Mouse (Mus musculus) heart, embryonic 12.5 days (tissue): ENCODE measurements around the gene Wdr13. TPM values are rescaled to one million over a fixed set of nuclear protein-coding genes. Genes with fewer than 3 reads are reported as not detected.

ENCODE experiments used
- ATAC-seq: fragments of 200-750 bp; cut with Nextera tagmentation; 2 replicates; pipeline ENCODE4 v1.8.0; 2017; ENCODE audit warnings: moderate TSS enrichment, moderate library complexity; ENCODE audit not compliant: insufficient number of reproducible peaks, low FRiP score
- H3K27ac ChIP-seq: fragments of 300-500 bp; sonication (generic); 2 replicates; pipeline ENCODE4 v1.5.1; 2016; ENCODE audit warnings: mild to moderate bottlenecking, moderate library complexity; ENCODE audit not compliant: poor library complexity, severe bottlenecking
- H3K27me3 ChIP-seq: fragments of 300-500 bp; sonication (generic); replicated peaks from 2 replicates; pipeline ENCODE4 v1.6.1; 2016; ENCODE audit warnings: mild to moderate bottlenecking, moderate library complexity
- H3K36me3 ChIP-seq: fragments of 300-500 bp; sonication (generic); 2 replicates; pipeline ENCODE4 v1.6.1; 2016; ENCODE audit warnings: mild to moderate bottlenecking, moderate library complexity
- H3K4me1 ChIP-seq: fragments of 300-500 bp; sonication (generic); replicated peaks from 2 replicates; pipeline ENCODE4 v1.6.1; 2016; ENCODE audit warnings: mild to moderate bottlenecking
- H3K4me2 ChIP-seq: fragments of 300-500 bp; sonication (generic); 2 replicates; pipeline ENCODE4 v1.6.1; 2016; ENCODE audit warnings: mild to moderate bottlenecking, moderate library complexity
- H3K4me3 ChIP-seq: fragments of 300-500 bp; sonication (generic); 2 replicates; pipeline ENCODE4 v1.5.1; 2016; ENCODE audit warnings: mild to moderate bottlenecking
- H3K9ac ChIP-seq: fragments of 300-500 bp; sonication (generic); 2 replicates; pipeline ENCODE4 v1.6.1; 2016; ENCODE audit warnings: mild to moderate bottlenecking, moderate library complexity
- H3K9me3 ChIP-seq: fragments of 300-500 bp; sonication (generic); replicated peaks from 2 replicates; pipeline ENCODE4 v1.6.1; 2016; ENCODE audit warnings: mild to moderate bottlenecking, moderate library complexity
- WGBS: fragments of 180-500 bp; shearing (Covaris S2); methylation state at CpG from one replicate; pipeline ENCODE4 v1.1.7; 2016; 5-methylcytosine and 5-hydroxymethylcytosine counted together
- polyA plus RNA-seq: library from polyadenylated mRNA; unstranded; fragments of >200 nt; fragmentation: Nextera tagmentation; extraction: Ambion mirVana; gene quantifications from 2 replicates; pipeline ENCODE4 v1.2.1, GENCODE M21; 2016

The Wdr13 gene
- polyA plus RNA-seq, 1 experiment from 2014 or later, result 26.7 TPM

DNA sequence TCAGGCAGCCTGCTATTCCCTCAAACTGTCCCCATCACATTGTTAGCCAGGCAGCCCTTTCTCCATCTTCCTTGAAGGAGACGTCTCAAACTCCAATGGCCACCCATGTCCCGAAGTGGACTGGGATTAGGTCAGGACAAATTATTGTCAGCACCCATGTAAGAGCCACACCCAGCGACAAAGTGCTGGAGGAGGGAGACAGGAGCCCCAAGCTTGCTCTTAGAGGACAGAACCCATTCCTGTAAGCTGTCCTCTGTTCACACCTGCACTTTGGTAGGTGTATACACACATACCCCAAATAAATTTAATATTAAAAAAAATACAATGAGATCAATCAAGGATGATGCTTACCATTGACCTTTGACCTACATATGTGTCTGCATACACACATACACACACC lies 57.6 kb downstream of the Wdr13 start:
- WGBS, result 25% methylated on average over 3 of the region's 3 CpGs
- peak overlapping the region; percentile 65 for H3K4me2 ChIP-seq
- ATAC-seq, result no peak
- peaks cover 11% of the 10 kb centered on the region for H3K36me3 ChIP-seq
- peak overlapping the region; percentile 75 for H3K4me3 ChIP-seq
- H3K27me3 ChIP-seq, result no peaks in the 10 kb centered on the region
- H3K9me3 ChIP-seq, result 0 out of 2 replicates have a peak, but pooled peaks cover 4% of the 10 kb centered on the region
- no peaks in the 10 kb centered on the region for H3K4me1 ChIP-seq
- peak overlapping the region; percentile 73; the same call in 1 of the 2 replicates for H3K27ac ChIP-seq
- peak overlapping the region; percentile 61; the same call in 1 of the 2 replicates for H3K9ac ChIP-seq

DNA sequence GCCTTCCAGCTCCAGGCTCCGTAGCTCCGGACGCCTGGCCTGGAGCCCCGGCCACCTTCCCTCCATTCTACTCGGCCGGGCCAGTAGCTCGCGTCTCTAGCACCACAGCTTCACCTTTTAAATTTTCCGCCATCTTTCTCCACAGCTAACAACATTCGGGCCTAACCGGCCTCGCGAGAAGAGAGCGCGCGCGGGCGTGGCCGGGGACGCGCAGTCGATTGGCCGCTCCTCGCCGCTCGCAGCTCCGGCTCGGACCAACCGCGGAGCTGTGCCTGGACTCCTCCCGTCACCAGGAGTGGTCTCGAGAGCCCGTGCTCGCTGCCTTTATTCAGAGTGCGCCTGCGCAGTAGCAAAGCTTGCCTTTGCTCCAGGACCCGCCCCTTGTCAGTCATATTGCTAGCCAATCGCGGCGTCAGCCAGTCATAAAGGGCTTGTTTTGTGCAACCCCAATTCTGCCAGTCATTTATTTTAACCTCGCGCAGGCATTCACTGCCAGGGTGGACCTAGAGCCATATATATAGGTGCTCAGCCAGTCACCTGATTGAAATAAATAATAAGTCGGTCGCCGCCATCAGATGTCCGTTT lies 58.2 kb downstream of the Wdr13 start, which contains the start of gene Suv39h1:
TSS of gene Suv39h1 (minus strand) at position 331 of the 585 bp plus-strand sequence.
- H3K9me3 ChIP-seq, result 0 out of 2 replicates have a peak, but pooled peaks cover 4% of the 10 kb centered on the region
- peak within 1 kb of the TSS; percentile 81 for H3K9ac ChIP-seq
- peak within 1 kb of the TSS; percentile 89 for H3K27ac ChIP-seq
- no peaks in the 10 kb centered on the region for H3K4me1 ChIP-seq
- peak within 1 kb of the TSS; percentile 65 for H3K4me2 ChIP-seq
- 15% methylated on average over 46 of the region's 46 CpGs for WGBS
- H3K36me3 ChIP-seq, result peaks cover 14% of the 10 kb centered on the region
- peak within 1 kb of the TSS; percentile 75 for H3K4me3 ChIP-seq
- ATAC-seq, result peak; percentile 99
- H3K27me3 ChIP-seq, result no peaks in the 10 kb centered on the region

GRCm38 (mm10) chrX:8073881-8074429 lies 58.7 kb downstream of the Wdr13 start:
- H3K4me3 ChIP-seq, result peak overlapping the region; percentile 75
- H3K9me3 ChIP-seq, result 0 out of 2 replicates have a peak, but pooled peaks cover 4% of the 10 kb centered on the region
- peak; percentile 69 for ATAC-seq
- H3K4me1 ChIP-seq, result no peaks in the 10 kb centered on the region
- peak overlapping the region; percentile 89 for H3K27ac ChIP-seq
- H3K27me3 ChIP-seq, result no peaks in the 10 kb centered on the region
- H3K4me2 ChIP-seq, result peak overlapping the region; percentile 65
- peak overlapping the region; percentile 81 for H3K9ac ChIP-seq
- WGBS, result 15% methylated on average over 51 of the region's 64 CpGs
- H3K36me3 ChIP-seq, result peaks cover 17% of the 10 kb centered on the region

Other genes with a start within 250 kb of the Wdr13 start
- gene Slc35a2, start 248.9 kb downstream of the Wdr13 start, polyA plus RNA-seq, result 25.9 and 26.8 TPM in 2 replicates
- gene Pqbp1, start 233.6 kb downstream of the Wdr13 start, polyA plus RNA-seq, result 83.8 and 91.4 TPM in 2 replicates
- gene Timm17b, start 233.5 kb downstream of the Wdr13 start, polyA plus RNA-seq, result 117 and 130 TPM in 2 replicates
- gene Gm10491, start 225.1 kb downstream of the Wdr13 start, polyA plus RNA-seq, result not detected in 2 replicates
- gene Gm10490, start 223.3 kb downstream of the Wdr13 start, polyA plus RNA-seq, result not detected in 2 replicates
- gene Pcsk1n, start 213.1 kb downstream of the Wdr13 start, polyA plus RNA-seq, result 0.39 and 0.40 TPM in 2 replicates
- gene Eras, start 204.3 kb downstream of the Wdr13 start, polyA plus RNA-seq, result not detected in 2 replicates
- gene Hdac6, start 185.0 kb downstream of the Wdr13 start, polyA plus RNA-seq, result 30.9 and 32.9 TPM in 2 replicates
- 4.4 and 6.4 TPM in 2 replicates for gene Gata1, start 154.8 kb downstream of the Wdr13 start, polyA plus RNA-seq
- 0.30 TPM in 1 of 2 replicates, not detected in the other for gene Glod5, start 114.4 kb downstream of the Wdr13 start, polyA plus RNA-seq
- 42.8 and 46.2 TPM in 2 replicates for gene Suv39h1, start 58.1 kb downstream of the Wdr13 start, polyA plus RNA-seq
- 0.31 TPM in 1 of 2 replicates, not detected in the other for gene Was, start 42.4 kb downstream of the Wdr13 start, polyA plus RNA-seq
- gene Rbm3, start 13.0 kb upstream of the Wdr13 start, polyA plus RNA-seq, result 326 and 330 TPM in 2 replicates
- 9.2 and 11.1 TPM in 2 replicates for gene Tbc1d25, start 43.3 kb upstream of the Wdr13 start, polyA plus RNA-seq
- gene Ebp, start 60.6 kb upstream of the Wdr13 start, polyA plus RNA-seq, result 23.0 and 24.5 TPM in 2 replicates
- gene Porcn, start 73.6 kb upstream of the Wdr13 start, polyA plus RNA-seq, result 3.0 and 4.3 TPM in 2 replicates
- 24.7 and 24.8 TPM in 2 replicates for gene Ftsj1, start 119.5 kb upstream of the Wdr13 start, polyA plus RNA-seq
- 14.6 and 16.4 TPM in 2 replicates for gene Slc38a5, start 138.2 kb upstream of the Wdr13 start, polyA plus RNA-seq
- gene Ssxb10, start 194.5 kb upstream of the Wdr13 start, polyA plus RNA-seq, result not detected in 2 replicates
- not detected in 2 replicates for gene Ssxb9, start 234.1 kb upstream of the Wdr13 start, polyA plus RNA-seq